Mouse (Mus musculus): Measurements from ENCODE around the gene Loxl3. TPM values are rescaled to one million over a fixed set of nuclear protein-coding genes. Genes with fewer than 3 reads are reported as not detected.

Loxl3 gene
- polyA plus RNA-seq, 1 experiment from 2014 or later = 10.4 TPM

- 67% methylated on average over 7 of the region's 7 CpGs for WGBS
- H3K9me3 ChIP-seq = no peaks in the 10 kb centered on the region
- H3K27ac ChIP-seq (replicated peaks) = no peak overlapping the region
- H3K27me3 ChIP-seq = no peaks in the 10 kb centered on the region
- no peaks in the 10 kb centered on the region for H3K36me3 ChIP-seq
- no peaks in the 10 kb centered on the region for H3K4me1 ChIP-seq (replicated peaks)
- no peak overlapping the region for H3K4me2 ChIP-seq
- H3K4me3 ChIP-seq = no peak overlapping the region
- ATAC-seq (ENCODE audit: low read depth) = no peak
- H3K9ac ChIP-seq = no peak overlapping the region
These were observed 29.1 kb upstream of the Loxl3 start for GRCm38 (mm10) chr6:83004872-83005271.

- 83% methylated on average over 10 of the region's 10 CpGs for WGBS
- H3K27me3 ChIP-seq = no peaks in the 10 kb centered on the region
- no peak for ATAC-seq (ENCODE audit: low read depth)
- H3K9ac ChIP-seq = no peak overlapping the region
- no peak overlapping the region for H3K4me2 ChIP-seq
- H3K36me3 ChIP-seq = no peaks in the 10 kb centered on the region
- H3K4me3 ChIP-seq = no peak overlapping the region
- H3K9me3 ChIP-seq = no peaks in the 10 kb centered on the region
- H3K27ac ChIP-seq (replicated peaks) = no peak overlapping the region
- H3K4me1 ChIP-seq (replicated peaks) = no peaks in the 10 kb centered on the region
These were observed 28.4 kb upstream of the Loxl3 start for GRCm38 (mm10) chr6:83005444-83006011.

- no peaks in the 10 kb centered on the region for H3K36me3 ChIP-seq
- no peak overlapping the region for H3K9ac ChIP-seq
- H3K4me1 ChIP-seq (replicated peaks) = no peaks in the 10 kb centered on the region
- no peak overlapping the region for H3K27ac ChIP-seq (replicated peaks)
- no peaks in the 10 kb centered on the region for H3K27me3 ChIP-seq
- ATAC-seq (ENCODE audit: low read depth) = no peak
- H3K9me3 ChIP-seq = no peaks in the 10 kb centered on the region
- 89% methylated on average over 6 of the region's 6 CpGs for WGBS
- H3K4me2 ChIP-seq = no peak overlapping the region
- no peak overlapping the region for H3K4me3 ChIP-seq
These were observed 27.9 kb upstream of the Loxl3 start for GRCm38 (mm10) chr6:83006114-83006513.

- no peaks in the 10 kb centered on the region for H3K27me3 ChIP-seq
- H3K9ac ChIP-seq = no peak overlapping the region
- 46% methylated on average over 3 of the region's 3 CpGs for WGBS
- no peak overlapping the region for H3K27ac ChIP-seq (replicated peaks)
- H3K4me2 ChIP-seq = no peak overlapping the region
- no peaks in the 10 kb centered on the region for H3K36me3 ChIP-seq
- ATAC-seq (ENCODE audit: low read depth) = no peak
- no peaks in the 10 kb centered on the region for H3K9me3 ChIP-seq
- H3K4me1 ChIP-seq (replicated peaks) = no peaks in the 10 kb centered on the region
- no peak overlapping the region for H3K4me3 ChIP-seq
These were observed 25.3 kb upstream of the Loxl3 start for GRCm38 (mm10) chr6:83008659-83009058.

DNA sequence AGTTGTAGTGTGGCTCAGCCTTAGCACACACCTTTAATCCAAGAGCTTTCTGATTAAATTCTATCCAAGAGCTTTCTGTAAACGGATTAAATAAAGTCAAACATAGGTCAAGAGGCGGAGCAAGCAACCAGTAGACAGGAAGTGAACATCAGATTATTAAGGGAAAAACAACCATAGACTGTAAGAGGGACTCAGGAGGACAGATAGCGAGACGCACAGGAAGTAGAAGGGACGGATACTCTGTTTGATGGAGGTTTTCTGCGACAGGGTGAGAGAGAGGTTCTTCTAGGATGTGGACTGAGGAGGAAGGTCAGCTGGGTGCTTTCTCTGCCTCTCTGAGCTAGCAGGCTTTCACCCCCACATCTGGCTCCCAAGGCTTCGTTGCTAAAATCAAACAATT, 24.0 kb upstream of the Loxl3 start:
- Histone ChIP-seq H3K27ac (replicated peaks) (no peak overlapping the region), H3K4me1 (replicated peaks) (no peaks in the 10 kb centered on the region), H3K27me3 (no peaks in the 10 kb centered on the region), H3K4me3 (no peak overlapping the region), H3K36me3 (no peaks in the 10 kb centered on the region), H3K4me2 (no peak overlapping the region), H3K9ac (no peak overlapping the region), H3K9me3 (no peaks in the 10 kb centered on the region)
- no peak for ATAC-seq (ENCODE audit: low read depth)
- WGBS = 73% methylated on average over 7 of the region's 7 CpGs

GRCm38 (mm10) chr6:83011255-83011654, 22.7 kb upstream of the Loxl3 start:
- no peaks in the 10 kb centered on the region for H3K4me1 ChIP-seq (replicated peaks)
- no peaks in the 10 kb centered on the region for H3K27me3 ChIP-seq
- no peak overlapping the region for H3K27ac ChIP-seq (replicated peaks)
- no peak overlapping the region for H3K9ac ChIP-seq
- 85% methylated on average over 7 of the region's 7 CpGs for WGBS
- no peak overlapping the region for H3K4me2 ChIP-seq
- ATAC-seq (ENCODE audit: low read depth) = no peak
- H3K9me3 ChIP-seq = no peaks in the 10 kb centered on the region
- H3K4me3 ChIP-seq = no peak overlapping the region
- no peaks in the 10 kb centered on the region for H3K36me3 ChIP-seq

- Histone ChIP-seq H3K36me3 (no peaks in the 10 kb centered on the region), H3K27ac (replicated peaks) (no peak overlapping the region), H3K9ac (no peak overlapping the region), H3K27me3 (no peaks in the 10 kb centered on the region), H3K4me1 (replicated peaks) (no peaks in the 10 kb centered on the region), H3K4me2 (no peak overlapping the region), H3K9me3 (no peaks in the 10 kb centered on the region), H3K4me3 (no peak overlapping the region)
- no peak for ATAC-seq (ENCODE audit: low read depth)
- WGBS = 78% methylated on average over 6 of the region's 6 CpGs
These were observed 22.2 kb upstream of the Loxl3 start for GRCm38 (mm10) chr6:83011756-83012155.

DNA sequence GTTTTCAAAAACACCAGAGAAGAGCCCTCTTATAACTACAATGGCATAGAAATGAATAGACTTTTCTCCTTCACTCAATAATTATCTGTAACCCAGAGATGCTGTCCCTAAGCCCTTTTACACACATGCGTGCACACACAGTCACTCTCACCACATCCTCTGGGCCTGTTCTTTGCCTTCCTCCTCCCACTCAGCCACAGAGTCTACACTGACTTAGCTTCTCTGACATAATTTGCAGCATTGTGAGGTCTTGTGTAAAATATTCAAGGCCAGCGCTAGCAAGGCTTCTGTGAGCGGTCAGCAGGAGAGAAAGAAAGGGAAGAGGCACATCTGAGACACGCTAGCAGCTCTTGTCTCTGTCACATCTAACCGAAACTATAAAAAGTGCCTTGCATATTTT, 20.5 kb upstream of the Loxl3 start:
- WGBS = 78% methylated on average over 5 of the region's 5 CpGs
- Histone ChIP-seq H3K27me3 (no peaks in the 10 kb centered on the region), H3K36me3 (no peaks in the 10 kb centered on the region), H3K9ac (no peak overlapping the region), H3K4me2 (no peak overlapping the region), H3K27ac (replicated peaks) (no peak overlapping the region), H3K9me3 (no peaks in the 10 kb centered on the region), H3K4me1 (replicated peaks) (no peaks in the 10 kb centered on the region), H3K4me3 (no peak overlapping the region)
- ATAC-seq (ENCODE audit: low read depth) = no peak

GRCm38 (mm10) chr6:83014482-83015466, 19.2 kb upstream of the Loxl3 start:
- 82% methylated on average over 12 of the region's 12 CpGs for WGBS
- Histone ChIP-seq H3K4me1 (replicated peaks) (no peaks in the 10 kb centered on the region), H3K4me2 (no peak overlapping the region), H3K27me3 (no peaks in the 10 kb centered on the region), H3K4me3 (no peak overlapping the region), H3K36me3 (no peaks in the 10 kb centered on the region), H3K27ac (replicated peaks) (no peak overlapping the region), H3K9ac (no peak overlapping the region), H3K9me3 (no peaks in the 10 kb centered on the region)
- ATAC-seq (ENCODE audit: low read depth) = no peak

DNA sequence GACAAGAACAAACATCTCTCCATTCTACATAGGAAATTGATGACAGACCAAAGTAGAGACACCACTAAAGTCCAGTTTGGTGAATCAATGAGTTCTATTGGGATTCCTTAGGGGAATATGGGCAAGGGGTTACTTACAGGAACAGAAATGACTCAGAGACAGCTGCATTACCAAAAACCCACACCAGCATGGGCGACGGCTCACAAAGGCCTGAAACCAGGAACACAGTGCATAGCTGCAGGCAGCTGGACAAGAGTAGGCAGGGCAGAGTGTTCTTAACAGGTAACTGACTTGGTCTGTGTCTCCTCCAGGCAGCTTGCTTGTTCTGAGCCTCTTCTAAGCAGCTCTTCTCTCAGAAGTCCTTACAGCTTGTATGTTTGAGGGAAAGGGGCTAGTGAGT, 18.2 kb upstream of the Loxl3 start:
- H3K4me2 ChIP-seq = no peak overlapping the region
- no peak overlapping the region for H3K27ac ChIP-seq (replicated peaks)
- H3K27me3 ChIP-seq = no peaks in the 10 kb centered on the region
- H3K9me3 ChIP-seq = no peaks in the 10 kb centered on the region
- no peaks in the 10 kb centered on the region for H3K4me1 ChIP-seq (replicated peaks)
- no peak overlapping the region for H3K9ac ChIP-seq
- no peak overlapping the region for H3K4me3 ChIP-seq
- 90% methylated on average over 2 of the region's 2 CpGs for WGBS
- ATAC-seq (ENCODE audit: low read depth) = no peak
- no peaks in the 10 kb centered on the region for H3K36me3 ChIP-seq

DNA sequence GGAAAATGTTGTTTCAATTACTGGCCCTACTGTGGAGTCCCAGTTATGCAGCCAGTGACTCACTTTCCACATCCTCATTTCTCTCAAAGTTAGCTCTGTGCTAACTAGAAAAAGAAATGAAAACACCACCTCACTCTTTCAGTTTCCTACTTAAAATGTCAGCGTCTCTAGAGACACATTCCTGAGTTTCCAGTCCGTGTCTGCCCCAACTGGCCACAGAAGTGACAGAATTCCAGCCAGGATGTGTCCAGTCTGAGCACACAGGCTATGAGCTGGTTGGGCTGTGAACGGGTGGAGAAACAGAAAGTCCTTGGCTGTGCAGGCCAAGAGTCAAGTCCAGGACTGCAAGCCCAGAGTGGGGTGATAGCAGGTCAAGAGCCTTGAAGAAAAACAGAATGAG, 16.8 kb upstream of the Loxl3 start:
- Histone ChIP-seq H3K9me3 (no peaks in the 10 kb centered on the region), H3K27me3 (no peaks in the 10 kb centered on the region), H3K9ac (no peak overlapping the region), H3K4me1 (replicated peaks) (no peaks in the 10 kb centered on the region), H3K36me3 (no peaks in the 10 kb centered on the region), H3K4me3 (no peak overlapping the region), H3K27ac (replicated peaks) (no peak overlapping the region), H3K4me2 (no peak overlapping the region)
- 74% methylated on average over 3 of the region's 3 CpGs for WGBS
- ATAC-seq (ENCODE audit: low read depth) = no peak

GRCm38 (mm10) chr6:83019044-83019443, 14.9 kb upstream of the Loxl3 start:
- 79% methylated on average over 3 of the region's 3 CpGs for WGBS
- Histone ChIP-seq H3K9me3 (no peaks in the 10 kb centered on the region), H3K4me1 (replicated peaks) (no peaks in the 10 kb centered on the region), H3K4me2 (no peak overlapping the region), H3K4me3 (no peak overlapping the region), H3K27ac (replicated peaks) (no peak overlapping the region), H3K27me3 (no peaks in the 10 kb centered on the region), H3K36me3 (no peaks in the 10 kb centered on the region), H3K9ac (no peak overlapping the region)
- ATAC-seq (ENCODE audit: low read depth) = no peak
